Mouse (Mus musculus) spleen, postnatal 4 days (tissue): ENCODE results near the gene Zkscan4.
A peak's percentile ranks its signal among the peaks of the same experiment; 100 is the strongest.
"Not testable (repeated sequence)": the region's sequence is repeated elsewhere in the genome, so short reads cannot be mapped to it uniquely, and the experiment has no call there.

Source experiments
- DNase-seq, 2 experiments: peaks; one replicate each; pipeline ENCODE4 v3.0.0; 2022; ENCODE audit warnings: low spot score in 2 of 2

Gene Zkscan4

GRCm38 (mm10) chr13:21478759-21479670 is at the start of gene Zkscan4, which contains the start of gene Gm10065:
TSS of gene Zkscan4 (plus strand) at chr13:21478907.
TSS of gene Gm10065 (minus strand) at chr13:21479441.
- not testable (repeated sequence) for DNase-seq

DNA sequence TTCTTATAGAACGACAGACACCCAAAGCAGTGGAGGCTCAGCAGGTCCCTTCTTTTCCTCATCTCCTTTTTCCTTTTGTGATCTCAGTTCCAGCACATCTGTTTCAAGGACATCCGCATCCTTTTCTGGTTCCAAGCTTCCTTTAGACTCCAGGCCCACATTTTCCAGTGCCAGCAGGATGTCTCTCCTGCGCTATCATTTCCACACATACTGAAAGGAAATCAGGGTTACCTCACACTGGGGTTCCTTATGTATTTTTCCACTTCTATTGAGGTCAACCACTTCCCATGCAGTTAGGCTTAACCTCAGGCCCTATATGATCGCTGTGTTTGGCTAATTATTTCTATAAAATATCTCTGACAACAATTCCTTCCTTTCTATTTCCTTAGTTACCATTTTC is 43.2 kb upstream of the Zkscan4 start:
- no peak for DNase-seq

GRCm38 (mm10) chr13:21440503-21441206 is 38.1 kb upstream of the Zkscan4 start, which contains the start of gene Pgbd1:
TSS of gene Pgbd1 (minus strand) at chr13:21441058.
- peak; percentile 49 to 74 for DNase-seq

- DNase-seq, result no peak
These were observed 37.5 kb upstream of the Zkscan4 start for GRCm38 (mm10) chr13:21441207-21441572.

DNA sequence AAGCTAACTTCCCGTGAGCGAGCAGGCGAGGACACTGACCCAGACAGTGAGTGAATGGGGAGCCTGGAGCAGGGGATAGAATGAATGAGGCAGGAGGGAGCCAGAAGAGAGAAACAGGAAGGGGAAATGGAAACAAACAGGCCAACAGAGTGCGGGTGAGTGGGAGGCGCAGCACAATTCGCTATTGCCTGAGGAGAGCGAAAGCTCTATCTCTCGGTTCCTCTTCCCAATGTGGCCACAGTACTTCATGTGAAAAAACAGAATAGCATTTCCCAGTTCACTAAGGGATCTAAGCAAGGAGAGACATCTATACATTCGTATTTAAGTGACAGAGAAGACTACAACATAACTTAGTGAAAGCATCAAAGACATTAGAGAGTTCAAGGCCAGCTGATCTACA is 31.9 kb upstream of the Zkscan4 start:
- DNase-seq, result no peak

GRCm38 (mm10) chr13:21447856-21448614 is 30.7 kb upstream of the Zkscan4 start:
- no peak for DNase-seq

DNA sequence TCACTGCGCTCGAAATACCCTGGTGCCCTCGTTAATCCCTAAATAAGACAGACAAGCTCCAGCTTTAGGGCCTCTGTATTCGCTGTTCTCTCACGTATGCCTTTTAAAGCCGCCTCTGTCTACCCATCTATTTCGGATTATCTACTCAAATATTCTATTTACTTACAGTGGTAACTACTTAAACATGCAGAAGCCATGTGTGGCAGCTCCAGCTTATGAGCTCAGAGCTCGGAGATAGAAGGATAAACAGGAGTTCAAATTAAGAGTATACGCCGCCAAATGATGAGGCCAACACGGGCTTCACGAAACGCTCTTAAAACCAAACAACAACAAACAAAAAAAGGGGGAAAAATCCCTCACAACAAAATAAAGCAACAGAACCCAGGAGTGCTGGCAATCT is 25.7 kb upstream of the Zkscan4 start:
- no peak for DNase-seq

DNA sequence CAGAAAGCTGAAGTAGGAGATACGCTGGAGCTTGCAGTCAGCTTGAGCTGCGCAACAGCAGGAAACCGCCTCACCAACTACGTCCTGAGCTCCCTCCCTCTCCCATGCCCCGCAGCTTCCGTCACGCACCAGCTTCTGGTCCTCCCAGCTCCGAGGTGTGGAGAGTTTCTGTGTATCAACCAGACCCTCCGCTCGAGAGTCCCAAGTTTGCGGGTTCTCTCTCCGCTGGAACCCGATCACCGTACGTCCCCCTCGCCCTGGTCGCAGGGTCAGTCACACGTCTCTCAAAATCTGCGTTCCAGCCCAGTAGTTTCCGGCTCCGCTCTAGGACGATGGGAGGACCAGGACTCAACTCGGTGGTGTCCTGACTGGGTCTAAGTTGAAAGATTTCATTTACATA is 25.3 kb upstream of the Zkscan4 start, which contains the start of gene Zscan26:
Gene Zscan26, minus strand, starts transcription at position 282 of the 400 bp plus-strand sequence.
- DNase-seq, result peak; percentile 71 to 81

- no peak for DNase-seq
These were observed 24.6 kb upstream of the Zkscan4 start for GRCm38 (mm10) chr13:21454133-21454532.

DNA sequence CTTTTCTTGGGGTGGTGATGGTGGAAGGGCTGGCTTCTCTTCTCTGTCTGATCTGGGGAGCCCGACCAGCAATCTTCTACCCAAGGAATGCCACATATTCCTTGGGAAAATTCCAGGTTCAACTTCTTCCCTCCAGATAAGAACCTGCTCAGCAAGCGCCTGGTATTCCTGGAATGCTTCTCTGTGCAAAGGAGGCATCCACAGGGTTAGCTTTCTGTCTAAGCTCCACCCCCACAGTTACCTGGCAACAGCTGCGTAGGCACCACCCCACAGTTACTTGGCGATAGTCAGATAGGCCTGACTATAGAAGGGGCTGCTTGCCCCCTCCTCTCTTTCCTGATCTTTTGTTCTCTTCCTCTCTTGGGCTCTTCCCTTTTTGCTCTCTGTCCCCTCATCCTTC is 22.4 kb upstream of the Zkscan4 start:
- no peak for DNase-seq

DNA sequence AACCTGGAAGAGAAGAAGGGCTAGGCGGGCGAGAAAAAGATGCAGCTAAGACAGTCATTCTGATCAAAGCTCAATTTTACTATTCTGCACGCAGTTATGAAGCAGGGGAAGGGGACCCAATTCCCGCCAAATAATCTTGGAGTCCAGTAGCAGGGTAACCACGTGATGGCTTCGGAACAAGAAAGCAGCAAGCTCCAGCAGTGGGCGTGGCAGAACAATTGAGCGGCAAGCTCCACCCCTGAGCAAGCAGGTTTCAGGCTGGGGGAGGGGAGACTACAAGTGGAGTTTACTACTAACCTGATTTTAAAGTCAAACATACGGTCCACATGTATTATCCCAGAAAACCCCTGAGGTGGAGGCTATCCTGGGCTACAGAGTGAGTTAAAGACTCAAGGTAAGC is 16.2 kb upstream of the Zkscan4 start:
- DNase-seq, result not testable (repeated sequence)

- no peak for DNase-seq
These were observed 11.4 kb upstream of the Zkscan4 start for GRCm38 (mm10) chr13:21467336-21467735.

- peak; percentile 72 to 87 for DNase-seq
These were observed 10.4 kb upstream of the Zkscan4 start, which contains the start of gene Nkapl for GRCm38 (mm10) chr13:21468061-21469019. TSS of gene Nkapl (minus strand) at chr13:21468509.

DNA sequence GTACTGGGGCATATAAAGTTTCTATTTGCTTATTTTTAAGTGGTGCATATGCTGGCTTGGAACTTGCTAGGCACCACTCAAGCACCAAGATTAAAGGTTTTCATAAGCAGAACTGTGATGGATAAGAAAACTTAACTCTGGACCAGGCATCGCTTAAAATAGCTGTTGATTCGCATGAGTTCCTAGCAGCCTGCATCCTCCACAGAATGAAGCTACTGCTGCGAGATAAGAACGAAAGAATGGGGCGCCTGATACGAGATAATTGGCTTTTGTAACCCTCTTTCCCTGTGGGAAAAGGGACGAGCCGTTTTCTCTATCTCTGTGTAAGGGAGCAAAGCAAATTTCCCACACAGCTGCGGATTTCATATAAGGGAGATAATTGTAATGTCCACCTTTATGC is 9.6 kb upstream of the Zkscan4 start:
- DNase-seq, result no peak

GRCm38 (mm10) chr13:21472427-21472826 is 6.3 kb upstream of the Zkscan4 start:
- DNase-seq, result no peak

DNA sequence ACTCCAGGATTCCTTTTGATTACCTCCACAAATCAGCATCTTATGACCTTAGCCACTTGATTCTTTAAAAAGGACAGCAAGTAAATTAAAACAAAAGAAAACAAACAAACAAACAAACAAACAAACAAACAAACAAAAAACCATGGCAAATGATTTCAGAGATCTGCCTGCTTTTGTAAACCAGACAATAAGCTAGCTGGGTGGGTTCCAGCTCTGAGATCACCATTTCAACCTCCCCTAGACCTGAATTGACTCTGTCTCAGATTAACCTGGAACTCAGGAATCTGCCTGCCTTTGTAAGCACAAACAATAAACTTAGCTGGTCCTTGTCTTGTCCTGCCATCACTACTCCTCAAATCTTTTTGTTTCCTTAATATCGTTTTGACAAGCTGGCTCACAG is 8.2 kb downstream of the Zkscan4 start:
- no peak for DNase-seq

GRCm38 (mm10) chr13:21492847-21493246 is 14.1 kb downstream of the Zkscan4 start:
- DNase-seq, result no peak

DNA sequence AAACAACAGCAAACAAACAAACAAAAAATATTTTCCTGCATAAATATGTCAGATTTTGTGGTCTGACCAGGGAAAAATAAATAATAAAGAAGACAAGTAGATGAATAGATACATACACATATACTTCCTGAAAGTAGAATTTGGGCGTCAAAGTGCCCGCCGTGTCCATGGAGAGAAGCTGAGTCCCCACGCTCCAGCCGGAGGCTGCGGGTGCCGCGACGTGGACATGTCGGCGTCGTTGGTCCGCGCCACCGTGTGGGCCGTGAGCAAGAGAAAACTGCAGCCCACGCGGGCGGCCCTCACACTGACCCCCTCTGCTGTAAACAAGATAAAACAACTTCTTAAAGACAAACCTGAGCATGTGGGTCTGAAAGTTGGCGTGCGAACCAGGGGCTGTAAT is 16.4 kb downstream of the Zkscan4 start, which contains the start of gene AK157302:
Gene AK157302, plus strand, starts transcription at position 144 of the 400 bp plus-strand sequence.
- no peak for DNase-seq

DNA sequence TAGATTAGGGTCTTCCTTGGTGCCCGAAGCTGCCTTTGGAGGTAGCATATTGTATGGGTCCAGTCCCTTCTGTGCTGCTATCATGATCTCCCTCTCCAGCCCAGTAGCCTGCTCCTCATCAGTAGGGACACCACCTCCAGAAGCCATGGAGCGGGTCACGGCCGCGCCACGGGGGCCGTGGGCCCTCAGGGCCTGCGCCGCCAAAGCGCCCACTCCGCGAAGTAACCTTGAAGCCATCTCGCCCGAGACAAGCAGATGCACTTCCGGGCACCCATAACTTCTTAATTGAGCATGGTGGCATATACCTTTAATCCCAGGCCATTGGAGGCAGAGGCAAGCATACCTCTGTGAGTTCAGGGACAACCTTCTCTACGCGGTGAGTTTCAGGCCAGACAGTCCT is 22.5 kb downstream of the Zkscan4 start, which contains the start of gene Gm11273:
Gene Gm11273, minus strand, starts transcription at position 237 of the 400 bp plus-strand sequence.
- DNase-seq, result not testable (repeated sequence)

- DNase-seq, result no peak
These were observed 23.6 kb downstream of the Zkscan4 start for GRCm38 (mm10) chr13:21502296-21502695.
